Mouse (Mus musculus) bone marrow macrophage, adult 2 months (primary cell): ENCODE results near the gene Rack1.

ENCODE experiments used
- CTCF ChIP-seq: IDR thresholded peaks from 2 replicates; pipeline ENCODE4 v1.5.1; 2012; ENCODE audit warnings: low read depth, mild to moderate bottlenecking, low read length, moderate library complexity
- POLR2A ChIP-seq: IDR thresholded peaks from 2 replicates; pipeline ENCODE4 v1.6.1; 2012; ENCODE audit warnings: mild to moderate bottlenecking, low read depth, low read length, borderline replicate concordance

DNA sequence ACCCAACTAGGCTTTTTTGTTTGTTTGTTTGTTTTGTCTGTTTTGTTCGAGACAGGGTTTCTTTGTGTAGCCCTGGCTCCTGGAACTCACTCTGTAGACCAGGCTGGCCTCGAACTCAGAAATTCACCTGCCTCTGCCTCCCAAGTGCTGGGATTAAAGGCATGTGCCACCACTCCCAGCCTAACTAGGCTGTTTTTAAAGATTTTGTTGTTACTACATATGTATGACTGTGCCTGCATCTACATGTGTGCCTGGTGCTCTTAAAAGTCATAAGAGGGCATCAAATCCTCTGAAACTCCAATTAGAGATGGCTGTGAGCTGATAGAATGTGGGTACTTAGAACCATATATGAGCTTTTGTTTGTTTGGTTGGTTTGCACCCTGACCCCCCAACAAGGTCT is 31.1 kb downstream of the Rack1 start:
- TF ChIP-seq CTCF (no peak), POLR2A (no peak)
